In genomic region chr14:115819021-115819420, GRCm38 (mm10) we compare ENCODE assay signal across 9 mouse cellular contexts.
A peak's percentile ranks its signal among the peaks of the same experiment; 100 is the strongest.
DNase-seq lines count a peak whose midpoint lies in the region; ATAC-seq lines count a peak whose summit lies in the region.
"Had no signal": no experiment of that assay in that cellular context is flagged by ENCODE, and none has a peak within 500 bp of the region (broad histone marks: within the 10 kb centered on the region; RNA-seq: fewer than 3 reads in every experiment).

No protein-coding gene starts in this region.

- no peaks in the 10 kb centered on the region for H3K4me1 ChIP-seq in hindbrain, embryonic 10.5 days (replicated peaks)
- no peaks in the 10 kb centered on the region for H3K4me1 ChIP-seq in hindbrain, embryonic 12.5 days
- peaks cover 12% of the 10 kb centered on the region for H3K4me1 ChIP-seq in neural tube, embryonic 15.5 days
- H3K4me1 ChIP-seq in embryonic facial prominence, embryonic 14.5 days (ENCODE audit: control insufficient read depth, insufficient read depth, low read length), result no peaks in the 10 kb centered on the region

- no peak overlapping the region for H3K4me2 ChIP-seq in hindbrain, embryonic 12.5 days (replicated peaks)
- no peak overlapping the region for H3K4me2 ChIP-seq in neural tube, embryonic 15.5 days
- H3K4me2 ChIP-seq in embryonic facial prominence, embryonic 14.5 days (ENCODE audit: low read depth, low read length), result no peak overlapping the region
- H3K4me2 ChIP-seq: hindbrain, embryonic 15.5 days had no signal

- H3K27me3 ChIP-seq in hindbrain, embryonic 10.5 days (ENCODE audit: insufficient read depth, poor library complexity, severe bottlenecking), result no peaks in the 10 kb centered on the region
- no peaks in the 10 kb centered on the region for H3K27me3 ChIP-seq in hindbrain, embryonic 12.5 days
- no peaks in the 10 kb centered on the region for H3K27me3 ChIP-seq in neural tube, embryonic 15.5 days (replicated peaks)
- no peaks in the 10 kb centered on the region for H3K27me3 ChIP-seq in embryonic facial prominence, embryonic 14.5 days (replicated peaks; ENCODE audit: control insufficient read depth, insufficient read depth, low read length)
- H3K27me3 ChIP-seq: hindbrain, embryonic 15.5 days had no signal

- no peak overlapping the region for H3K4me3 ChIP-seq in hindbrain, embryonic 10.5 days
- no peak overlapping the region for H3K4me3 ChIP-seq in hindbrain, embryonic 12.5 days
- H3K4me3 ChIP-seq in neural tube, embryonic 15.5 days (replicated peaks), result no peak overlapping the region
- no peak overlapping the region for H3K4me3 ChIP-seq in embryonic facial prominence, embryonic 14.5 days (ENCODE audit: low read depth, low read length)
- H3K4me3 ChIP-seq: hindbrain, embryonic 15.5 days had no signal

- no peaks in the 10 kb centered on the region for H3K9me3 ChIP-seq in hindbrain, embryonic 10.5 days
- no peaks in the 10 kb centered on the region for H3K9me3 ChIP-seq in hindbrain, embryonic 12.5 days (replicated peaks)
- no peaks in the 10 kb centered on the region for H3K9me3 ChIP-seq in neural tube, embryonic 15.5 days (replicated peaks)
- H3K9me3 ChIP-seq in embryonic facial prominence, embryonic 14.5 days (ENCODE audit: control insufficient read depth, low read length), result no peaks in the 10 kb centered on the region
- H3K9me3 ChIP-seq: hindbrain, embryonic 15.5 days had no signal

- no peak for ATAC-seq in hindbrain, embryonic 12.5 days (ENCODE audit: low FRiP score)
- no peak for ATAC-seq in neural tube, embryonic 15.5 days (ENCODE audit: low FRiP score)
- no peak for ATAC-seq in embryonic facial prominence, embryonic 14.5 days (ENCODE audit: low read depth)

- H3K36me3 ChIP-seq in hindbrain, embryonic 10.5 days, result no peaks in the 10 kb centered on the region
- no peaks in the 10 kb centered on the region for H3K36me3 ChIP-seq in hindbrain, embryonic 12.5 days
- H3K36me3 ChIP-seq in neural tube, embryonic 15.5 days, result no peaks in the 10 kb centered on the region
- H3K36me3 ChIP-seq in embryonic facial prominence, embryonic 14.5 days (ENCODE audit: control insufficient read depth, insufficient read depth, low read length), result no peaks in the 10 kb centered on the region
- H3K36me3 ChIP-seq: hindbrain, embryonic 15.5 days had no signal

- no peak overlapping the region for H3K27ac ChIP-seq in hindbrain, embryonic 10.5 days
- H3K27ac ChIP-seq in hindbrain, embryonic 12.5 days, result no peak overlapping the region
- H3K27ac ChIP-seq in neural tube, embryonic 15.5 days (replicated peaks), result no peak overlapping the region
- H3K27ac ChIP-seq in embryonic facial prominence, embryonic 14.5 days (replicated peaks; ENCODE audit: low read depth, low read length), result no peak overlapping the region
- H3K27ac ChIP-seq: hindbrain, embryonic 15.5 days had no signal

- no peak overlapping the region for H3K9ac ChIP-seq in hindbrain, embryonic 12.5 days
- H3K9ac ChIP-seq in neural tube, embryonic 15.5 days (replicated peaks), result no peak overlapping the region
- H3K9ac ChIP-seq in embryonic facial prominence, embryonic 14.5 days (ENCODE audit: low read depth, low read length), result no peak overlapping the region
- H3K9ac ChIP-seq: hindbrain, embryonic 15.5 days had no signal

- DNase-seq in hindbrain, embryonic 10.5 days (ENCODE audit: low spot score), result peak; percentile 18
- peak; percentile 23 for DNase-seq in neural tube, embryonic 10.5 days (ENCODE audit: extremely low spot score, low spot score)
- DNase-seq in embryonic facial prominence, embryonic 14.5 days (ENCODE audit: low spot score), result peak; percentile 49
- DNase-seq in retina, postnatal 7 days (ENCODE audit: low read depth, low spot score), result peak; percentile 5
- no peak for DNase-seq in urinary bladder, postnatal 4 days (ENCODE audit: low spot score in 2 of 2)
- DNase-seq in frontal cortex, postnatal 25 days (ENCODE audit: low spot score in 2 of 2), result no peak

- 18% methylated on average over 1 of the region's 1 CpGs for WGBS in hindbrain, embryonic 10.5 days
- WGBS in hindbrain, embryonic 12.5 days, result 25% methylated on average over 1 of the region's 1 CpGs
- 12% methylated on average over 1 of the region's 1 CpGs for WGBS in neural tube, embryonic 15.5 days
- 10% methylated on average over 1 of the region's 1 CpGs for WGBS in embryonic facial prominence, embryonic 14.5 days

Comparison
In these comparisons a context has a peak if more than half of its experiments do, and no peak if none do; other contexts are left out.
1. DNase-seq: peak in hindbrain, embryonic 10.5 days (single experiment), neural tube, embryonic 10.5 days (single experiment), embryonic facial prominence, embryonic 14.5 days (single experiment) and retina, postnatal 7 days (single experiment); none in urinary bladder, postnatal 4 days (0 of 2) and frontal cortex, postnatal 25 days (0 of 2).